Mouse (Mus musculus): ENCODE results near the gene Rufy4.

- TF ChIP-seq CTCF (IDR thresholded peaks at IDR 0.05) (no peak; the same call in 1 of the 2 replicates), EP300 (IDR thresholded peaks at IDR 0.05) (no peak)
Measured at GRCm38 (mm10) chr1:74123215-74123614, 2.1 kb upstream of the Rufy4 start.
